Mouse (Mus musculus) spleen, adult 2 months (tissue): ENCODE data around the gene Fastk. TPM values are rescaled to one million over a fixed set of nuclear protein-coding genes. Genes with fewer than 3 reads are reported as not detected.
"Not testable (repeated sequence)": the region's sequence is repeated elsewhere in the genome, so short reads cannot be mapped to it uniquely, and the experiment has no call there.

ENCODE experiments used
- DNase-seq, 2 experiments: peaks; one replicate each; pipeline versions ENCODE4 v3.0.0 to v3.0.0-alpha.2; 2012 to 2021; ENCODE audit warnings: low spot score in 2 of 2, low read depth in 1 of 2
- H3K27ac ChIP-seq: fragments of 200-500 bp; 2 replicates; pipeline ENCODE4 v1.5.1; 2012; ENCODE audit warnings: low read length, inconsistent platforms; ENCODE audit not compliant: insufficient read depth
- H3K27me3 ChIP-seq: fragments of 200-500 bp; 2 replicates; pipeline ENCODE4 v1.6.1; 2012; ENCODE audit warnings: mild to moderate bottlenecking, moderate library complexity, low read length, inconsistent platforms; ENCODE audit not compliant: control insufficient read depth, insufficient read depth
- H3K36me3 ChIP-seq: fragments of 200-500 bp; 2 replicates; pipeline ENCODE4 v1.6.1; 2012; ENCODE audit warnings: mild to moderate bottlenecking, low read length, inconsistent platforms; ENCODE audit not compliant: control insufficient read depth, insufficient read depth
- H3K4me1 ChIP-seq: fragments of 200-500 bp; 2 replicates; pipeline ENCODE4 v1.6.1; 2011; ENCODE audit warnings: inconsistent platforms; ENCODE audit not compliant: control insufficient read depth, insufficient read depth, insufficient read length
- H3K4me3 ChIP-seq: fragments of 200-500 bp; 2 replicates; pipeline ENCODE4 v1.5.1; 2011; ENCODE audit warnings: mild to moderate bottlenecking, inconsistent platforms; ENCODE audit not compliant: insufficient read depth, insufficient read length; ENCODE audit errors: extremely low read depth
- CTCF ChIP-seq: fragments of 200-500 bp; IDR thresholded peaks from 2 replicates; pipeline ENCODE4 v1.5.1; 2011; ENCODE audit warnings: mild to moderate bottlenecking, inconsistent platforms; ENCODE audit not compliant: insufficient read depth, insufficient read length, insufficient replicate concordance; ENCODE audit errors: extremely low read depth
- POLR2A ChIP-seq: fragments of 200-500 bp; IDR thresholded peaks from 2 replicates; pipeline ENCODE4 v1.6.1; 2011; ENCODE audit warnings: low read depth, low read length, inconsistent platforms
- WGBS: fragments of 180-500 bp; shearing (Covaris S2); methylation state at CpG from one replicate; pipeline ENCODE4 v1.1.7; 2018; 5-methylcytosine and 5-hydroxymethylcytosine counted together
- polyA plus RNA-seq: library from polyadenylated mRNA; depleted of rRNA; stranded (reverse); fragments of >200 nt; gene quantifications from 2 replicates; pipeline ENCODE4 v1.2.3, GENCODE M21; 2012

The Fastk gene
- polyA plus RNA-seq, 1 experiment = 170 TPM

DNA sequence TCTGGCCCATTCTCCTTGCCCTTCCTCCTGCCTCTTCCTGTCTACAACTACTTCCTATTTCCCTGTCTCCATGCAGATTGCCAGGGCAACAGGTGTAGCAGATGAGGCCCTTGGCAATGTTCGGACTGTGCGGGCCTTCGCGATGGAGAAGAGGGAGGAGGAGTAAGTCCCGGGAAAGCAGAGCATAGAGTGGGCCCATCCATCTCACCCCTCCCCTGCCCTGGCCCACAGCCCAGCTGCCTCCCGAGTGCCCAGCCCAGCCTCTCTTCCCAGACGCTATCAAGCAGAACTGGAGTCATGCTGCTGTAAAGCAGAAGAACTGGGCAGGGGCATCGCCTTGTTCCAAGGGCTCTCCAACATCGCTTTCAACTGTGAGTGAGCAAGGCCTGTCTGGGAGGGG lies 43.1 kb downstream of the Fastk start:
- no peaks in the 10 kb centered on the region for H3K4me1 ChIP-seq
- WGBS = 94% methylated on average over 9 of the region's 9 CpGs
- no peak for DNase-seq
- H3K4me3 ChIP-seq = no peak overlapping the region
- H3K36me3 ChIP-seq = peaks cover 3% of the 10 kb centered on the region; the same call in 1 of the 2 replicates
- TF ChIP-seq CTCF = no peak
- TF ChIP-seq POLR2A = no peak
- H3K27me3 ChIP-seq = no peaks in the 10 kb centered on the region
- no peak overlapping the region for H3K27ac ChIP-seq

DNA sequence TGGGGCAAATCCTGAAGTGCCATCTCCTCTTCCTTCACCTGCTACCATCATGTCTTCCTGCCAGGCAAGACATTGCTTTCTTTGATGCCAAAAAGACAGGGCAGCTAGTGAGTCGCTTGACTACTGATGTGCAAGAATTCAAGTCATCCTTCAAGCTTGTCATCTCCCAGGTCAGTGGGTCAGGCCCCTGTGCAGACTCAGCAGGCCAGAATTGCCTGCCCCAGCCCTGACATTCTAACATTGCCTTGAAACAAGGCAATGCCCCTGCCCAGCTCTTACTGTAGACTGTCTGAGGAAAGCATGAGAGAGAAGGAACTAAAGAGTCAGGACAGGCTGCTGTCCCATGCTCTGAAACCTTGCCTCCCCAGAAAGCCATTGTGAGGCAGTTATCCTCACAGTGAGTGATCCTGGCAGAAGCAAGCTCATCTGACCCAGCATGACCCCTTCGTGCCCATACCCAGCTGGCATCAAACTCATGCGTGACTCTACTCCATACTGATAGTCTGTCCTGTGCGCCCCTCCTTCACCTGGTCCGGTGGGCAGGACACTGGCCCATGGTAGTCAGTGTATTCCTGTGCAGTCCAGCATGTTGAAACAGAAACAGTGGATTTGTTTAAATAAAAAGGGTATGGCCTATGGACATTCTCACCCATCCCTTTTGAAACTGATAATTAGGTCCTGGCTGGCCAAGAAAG lies 44.0 kb downstream of the Fastk start:
- 94% methylated on average over 5 of the region's 5 CpGs for WGBS
- Histone ChIP-seq H3K27me3 (no peaks in the 10 kb centered on the region), H3K4me1 (no peaks in the 10 kb centered on the region), H3K27ac (no peak overlapping the region), H3K4me3 (no peak overlapping the region), H3K36me3 (0 out of 2 replicates have a peak, but pooled peaks cover 1% of the 10 kb centered on the region)
- DNase-seq = no peak
- TF ChIP-seq POLR2A (no peak), CTCF (no peak)

DNA sequence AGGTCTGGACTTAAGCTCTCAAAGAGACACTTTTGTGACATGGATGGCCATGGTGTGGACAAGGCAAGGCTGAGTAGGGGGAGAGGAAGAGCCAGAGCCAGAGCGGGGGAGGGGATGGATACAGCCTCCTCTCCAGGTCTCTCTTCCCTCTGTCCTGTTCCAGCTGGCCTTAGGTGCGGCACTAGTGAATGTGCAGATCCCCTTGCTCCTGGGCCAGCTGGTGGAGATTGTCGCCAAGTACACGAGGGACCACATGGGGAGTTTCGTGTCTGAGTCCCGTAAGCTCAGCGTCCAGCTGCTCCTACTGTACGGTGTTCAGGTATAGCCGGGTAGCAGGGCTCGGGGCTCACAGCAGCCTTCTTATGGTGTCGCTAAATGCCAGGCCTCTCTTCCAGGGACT lies 44.7 kb downstream of the Fastk start:
- 0 out of 2 replicates have a peak, but pooled peaks cover 1% of the 10 kb centered on the region for H3K36me3 ChIP-seq
- 95% methylated on average over 11 of the region's 11 CpGs for WGBS
- DNase-seq = no peak
- no peak overlapping the region for H3K4me3 ChIP-seq
- no peaks in the 10 kb centered on the region for H3K4me1 ChIP-seq
- TF ChIP-seq POLR2A = no peak
- no peak for TF ChIP-seq CTCF
- no peaks in the 10 kb centered on the region for H3K27me3 ChIP-seq
- no peak overlapping the region for H3K27ac ChIP-seq

DNA sequence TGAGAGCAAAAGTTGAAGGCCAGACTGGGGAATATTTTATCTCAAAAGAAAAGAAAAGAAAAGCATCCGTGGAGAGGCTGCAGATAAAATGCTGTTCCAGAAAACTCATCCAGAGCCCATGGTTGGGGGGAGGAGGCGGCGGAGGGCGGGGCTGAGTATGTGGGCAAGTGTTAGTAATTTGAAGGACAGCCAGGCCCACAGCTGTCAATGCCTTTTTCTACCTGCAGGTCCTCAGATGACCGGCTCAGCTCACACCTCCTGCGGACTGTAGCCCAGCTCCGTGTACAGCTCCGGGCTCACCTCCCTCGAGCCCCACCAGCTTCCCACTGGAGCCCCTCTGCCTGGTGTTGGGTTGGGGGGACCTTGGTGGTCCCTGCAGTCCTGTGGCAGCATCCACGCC lies 45.4 kb downstream of the Fastk start:
- H3K27me3 ChIP-seq = no peaks in the 10 kb centered on the region
- H3K27ac ChIP-seq = no peak overlapping the region
- 0 out of 2 replicates have a peak, but pooled peaks cover 1% of the 10 kb centered on the region for H3K36me3 ChIP-seq
- DNase-seq = no peak
- TF ChIP-seq POLR2A (no peak), CTCF (no peak)
- H3K4me1 ChIP-seq = no peaks in the 10 kb centered on the region
- H3K4me3 ChIP-seq = no peak overlapping the region
- WGBS = 92% methylated on average over 10 of the region's 10 CpGs

DNA sequence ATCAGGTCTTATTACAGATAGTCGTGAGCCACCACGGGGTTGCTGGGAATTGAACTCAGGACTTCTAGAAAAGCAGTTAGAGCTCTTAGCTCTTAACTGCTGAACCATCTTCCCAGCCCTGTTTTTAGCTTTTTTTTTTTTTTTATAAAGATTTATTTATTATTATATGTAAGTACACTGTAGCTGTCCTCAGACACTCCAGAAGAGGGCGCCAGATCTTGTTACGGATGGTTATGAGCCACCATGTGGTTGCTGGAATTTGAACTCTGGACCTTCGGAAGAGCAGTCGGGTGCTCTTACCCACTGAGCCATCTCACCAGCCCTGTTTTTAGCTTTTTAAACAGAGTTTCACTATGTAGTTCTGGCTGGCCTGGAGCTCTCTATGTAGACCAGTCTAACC lies 48.8 kb downstream of the Fastk start:
- WGBS = 88% methylated on average over 6 of the region's 6 CpGs
- not testable (repeated sequence) for H3K27ac ChIP-seq, H3K4me3 ChIP-seq, H3K27me3 ChIP-seq, H3K36me3 ChIP-seq, H3K4me1 ChIP-seq, DNase-seq

DNA sequence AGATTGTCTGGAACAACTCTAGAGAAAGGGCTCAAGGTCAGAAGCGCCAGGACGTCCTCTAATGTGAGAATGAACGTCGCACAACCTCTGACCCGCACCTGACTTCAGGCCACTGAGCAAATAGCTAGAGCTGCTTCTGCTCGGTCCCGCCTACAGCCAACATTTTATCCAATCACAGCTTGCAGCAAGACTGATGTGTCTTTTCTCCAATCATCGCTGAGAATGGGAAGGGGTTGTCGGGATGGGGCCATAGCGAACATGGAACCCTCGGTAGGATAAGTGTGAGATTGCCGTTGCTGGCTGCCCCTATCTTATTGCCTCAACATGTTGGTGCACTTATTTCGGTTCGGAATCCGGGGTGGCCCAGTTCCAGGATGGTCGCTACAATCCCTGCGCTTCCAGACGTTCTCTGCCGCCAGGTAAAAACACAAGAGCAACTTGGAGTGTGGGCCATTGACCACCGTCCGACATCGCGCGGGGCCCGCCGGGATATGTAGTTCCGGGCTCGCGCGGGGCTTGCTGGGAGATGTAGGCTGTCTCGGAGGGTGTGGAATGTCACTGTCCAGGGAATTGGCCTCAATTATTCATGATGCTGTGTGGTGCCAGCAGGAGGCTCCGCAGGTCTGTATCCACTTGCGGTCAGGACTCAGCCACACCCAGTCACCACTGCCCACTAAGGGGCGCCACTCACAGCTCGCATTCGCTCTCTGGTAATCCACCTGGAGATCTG lies 50.8 kb downstream of the Fastk start:
- peak overlapping the region; percentile 89 for H3K4me3 ChIP-seq
- no peaks in the 10 kb centered on the region for H3K36me3 ChIP-seq
- TF ChIP-seq POLR2A (peak; percentile 25; the same call in 1 of the 2 replicates), CTCF (peak; percentile 27; the same call in 1 of the 2 replicates)
- DNase-seq = peak; percentile 92 to 94
- 2% methylated on average over 36 of the region's 36 CpGs for WGBS
- peaks cover 6% of the 10 kb centered on the region; the same call in 1 of the 2 replicates for H3K4me1 ChIP-seq
- H3K27me3 ChIP-seq = no peaks in the 10 kb centered on the region
- H3K27ac ChIP-seq = peak overlapping the region; percentile 92

DNA sequence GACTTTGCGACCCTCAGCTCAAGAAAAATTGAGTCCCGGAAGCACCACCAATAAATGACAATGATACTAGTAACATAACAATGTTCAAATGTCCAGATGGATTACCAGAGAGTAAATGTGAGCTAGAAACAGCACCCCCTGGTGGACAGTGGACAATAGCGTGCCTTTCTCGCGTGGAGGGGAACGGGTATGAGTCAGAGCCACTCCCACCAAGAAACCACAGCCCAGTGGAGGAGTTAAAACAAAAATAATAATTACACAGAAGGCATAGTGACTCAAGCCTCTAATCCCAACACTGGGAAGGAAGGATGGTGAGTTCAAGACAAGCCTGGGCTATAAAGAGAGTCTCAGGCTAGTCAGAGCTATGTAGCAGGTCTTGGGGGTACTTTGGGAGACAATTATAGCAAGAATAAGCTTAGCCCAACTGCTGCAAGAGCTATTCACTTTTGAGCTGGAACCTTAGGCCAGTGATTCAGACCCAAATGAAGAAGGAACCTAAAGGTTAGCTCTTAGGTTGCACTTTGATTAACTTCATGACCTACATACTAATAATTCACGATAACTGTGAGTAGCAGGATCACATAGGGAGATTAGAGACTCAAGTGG lies 51.6 kb downstream of the Fastk start, which contains the start of gene Abcb8:
Gene Abcb8, plus strand, starts transcription at position 272 of the 606 bp plus-strand sequence.
- TF ChIP-seq POLR2A (no peak), CTCF (peak; percentile 71; the same call in 1 of the 2 replicates)
- Histone ChIP-seq H3K4me1 (peaks cover 7% of the 10 kb centered on the region; the same call in 1 of the 2 replicates), H3K27me3 (0 out of 2 replicates have a peak, but pooled peaks cover 2% of the 10 kb centered on the region), H3K36me3 (no peaks in the 10 kb centered on the region), H3K27ac (peak within 1 kb of the TSS; percentile 92), H3K4me3 (peak within 1 kb of the TSS; percentile 89)
- WGBS = 12% methylated on average over 7 of the region's 7 CpGs
- peak; percentile 80 for DNase-seq
